In genomic region chr6:34447961-34448360, GRCm38 (mm10) we compare ENCODE assay signal across 7 mouse cellular contexts. TPM values are rescaled to one million over a fixed set of nuclear protein-coding genes. Genes with fewer than 3 reads are reported as not detected.
A peak's percentile ranks its signal among the peaks of the same experiment; 100 is the strongest.
DNase-seq lines count a peak whose midpoint lies in the region; ATAC-seq and TF ChIP-seq lines count a peak whose summit lies in the region.

No protein-coding gene starts in this region.

- peak; percentile 47 for ATAC-seq in Patski
- ATAC-seq in lung, embryonic 16.5 days (ENCODE audit: low read depth) = peak; percentile 65; the same call in 1 of the 2 replicates

- H3K4me3 ChIP-seq in lung, embryonic 16.5 days (ENCODE audit: low read length) = no peak overlapping the region

- H3K9ac ChIP-seq in lung, embryonic 16.5 days (ENCODE audit: low read length) = no peak overlapping the region

- no peaks in the 10 kb centered on the region for H3K4me1 ChIP-seq in lung, embryonic 16.5 days (replicated peaks; ENCODE audit: control insufficient read depth, insufficient read depth, low read length)

- DNase-seq in CD4-positive, CD25-positive, alpha-beta regulatory T cell, adult 2 months (ENCODE audit: low read depth, low spot score) = peak; percentile 86
- DNase-seq in Patski (ENCODE audit: low read depth, low spot score) = no peak
- DNase-seq in cerebellum, postnatal 10 days = peak; percentile 87 to 89
- peak; percentile 10 for DNase-seq in gastrocnemius, postnatal 25 days
- DNase-seq in large intestine, adult 2 months (ENCODE audit: low read depth, low spot score) = peak; percentile 60
- peak; percentile 62 for DNase-seq in right cerebral cortex, postnatal 25 days

- no peak overlapping the region for H3K4me2 ChIP-seq in lung, embryonic 16.5 days (ENCODE audit: low read depth, low read length)

- peak; percentile 86 for TF ChIP-seq CTCF in Patski (IDR thresholded peaks at IDR 0.05)

- POLR2A ChIA-PET in Patski (lab: Charles Lee) = no interaction called here

- in situ Hi-C loops in Patski (cut with MboI; ENCODE audit: low pct_unique_long_range_greater_than_20kb) = no loop called here

- 3% methylated on average over 2 of the region's 2 CpGs for WGBS in large intestine, adult 2 months
- 5% methylated on average over 2 of the region's 2 CpGs for WGBS in lung, embryonic 16.5 days

- H3K36me3 ChIP-seq in lung, embryonic 16.5 days (ENCODE audit: control insufficient read depth, insufficient read depth, low read length) = no peaks in the 10 kb centered on the region

- CTCF ChIA-PET in Patski (lab: Charles Lee) = interaction anchor here (0.7 to 3.3 kb wide), 7 partner anchors 11 to 102 kb away, joined by 3 to 13 read pairs (median 3); partner anchors contain the start of gene Akr1b8

- peaks cover 4% of the 10 kb centered on the region for H3K27me3 ChIP-seq in Patski
- no peaks in the 10 kb centered on the region for H3K27me3 ChIP-seq in lung, embryonic 16.5 days (ENCODE audit: control insufficient read depth, insufficient read depth, low read depth, low read length)

- H3K9me3 ChIP-seq in lung, embryonic 16.5 days (ENCODE audit: control insufficient read depth, low read length) = no peaks in the 10 kb centered on the region

- H3K27ac ChIP-seq in lung, embryonic 16.5 days (ENCODE audit: low read length) = no peak overlapping the region

RNA-seq across cellular contexts. Expression of gene Bpgm, which starts 28.0 kb away (rescaled TPM):
- 30.7 TPM for polyA plus RNA-seq in Patski (2021)
- total RNA-seq in gastrocnemius, postnatal 25 days (2021) = 10 to 100 TPM; 70.9 to 77.3 TPM
- 44.0 and 50.0 TPM in 2 replicates for polyA plus RNA-seq in large intestine, adult 2 months (2012; rRNA removed)
- polyA plus RNA-seq in lung, embryonic 16.5 days (2015; fragmentation: Nextera tagmentation; extraction: Ambion mirVana) = 65.1 and 69.4 TPM in 2 replicates

RNA-seq across cellular contexts. Expression of gene Akr1b7, which starts 35.8 kb away (rescaled TPM):
- 4.6 TPM for polyA plus RNA-seq in Patski (2021)
- not detected for total RNA-seq in gastrocnemius, postnatal 25 days (2021)
- 24.0 and 30.8 TPM in 2 replicates for polyA plus RNA-seq in large intestine, adult 2 months (2012; rRNA removed)
- polyA plus RNA-seq in lung, embryonic 16.5 days (2015; fragmentation: Nextera tagmentation; extraction: Ambion mirVana) = 0.38 TPM in 1 of 2 replicates, not detected in the other
